Mouse (Mus musculus): ENCODE data around the gene Scml4.

Scml4 gene

DNA sequence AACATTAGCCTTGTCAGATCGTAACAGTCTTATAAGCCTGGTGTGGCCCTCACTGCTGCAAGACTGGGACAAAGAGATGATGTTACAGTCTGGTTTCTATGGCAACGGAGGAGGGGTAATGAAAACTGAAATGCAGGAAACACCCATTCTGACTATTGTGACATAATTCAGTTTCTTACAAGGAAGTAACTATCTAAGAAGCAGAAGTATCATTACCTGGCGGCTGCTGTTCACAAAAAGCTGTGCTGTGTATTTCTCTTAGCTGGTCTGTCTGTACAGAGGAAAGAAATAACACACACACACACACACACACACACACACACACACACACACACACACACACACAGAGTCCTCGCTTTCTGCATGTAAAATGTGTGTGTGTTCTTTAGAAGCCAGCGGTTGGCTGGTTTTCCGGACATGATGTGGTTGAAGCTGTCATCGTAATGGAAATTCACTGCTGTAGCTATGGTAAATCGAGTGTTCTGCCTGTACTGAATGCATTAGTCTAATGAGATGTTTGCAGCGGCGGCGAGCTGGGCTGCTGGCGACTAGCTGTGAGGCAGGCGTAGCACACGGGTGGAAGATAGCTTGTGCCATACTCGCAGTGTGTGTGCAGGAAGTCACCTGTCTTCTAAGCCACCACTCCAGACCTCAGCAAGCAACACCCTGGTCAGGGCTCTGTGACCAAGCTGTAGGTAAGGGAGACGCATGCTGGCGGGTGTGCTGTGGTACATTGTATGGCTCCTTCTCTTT lies at the start of gene Scml4:
TSS of gene Scml4 (plus strand) at position 212 of the 753 bp plus-strand sequence.
- in situ Hi-C loops (cut with MboI; ENCODE audit: unreplicated experiment in 2 of 2), result loop anchor here (5.0 kb wide), 1 partner anchor 37 kb away; no protein-coding TSS in a partner anchor

DNA sequence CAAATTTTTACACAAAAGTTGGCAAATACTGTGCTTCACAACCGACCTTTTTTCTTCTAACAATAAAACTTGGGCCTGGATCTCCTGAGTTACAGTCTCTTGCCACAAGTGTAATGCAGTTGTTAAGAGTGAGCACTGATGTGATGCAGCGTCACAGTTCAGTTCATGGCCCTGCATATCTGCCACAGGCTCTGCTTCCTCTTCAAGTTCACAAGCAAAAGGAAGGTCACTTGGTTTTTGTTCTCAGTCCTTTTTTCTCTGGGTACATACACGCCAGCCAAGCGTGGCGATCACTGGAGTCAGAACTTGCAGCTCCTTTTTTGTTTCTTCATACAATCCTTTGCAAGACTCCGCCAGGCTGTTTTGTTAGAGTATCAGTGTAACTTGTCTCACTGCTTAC lies 34.2 kb upstream of the Scml4 start:
- in situ Hi-C loops (cut with MboI; ENCODE audit: unreplicated experiment in 2 of 2), result no loop called here

DNA sequence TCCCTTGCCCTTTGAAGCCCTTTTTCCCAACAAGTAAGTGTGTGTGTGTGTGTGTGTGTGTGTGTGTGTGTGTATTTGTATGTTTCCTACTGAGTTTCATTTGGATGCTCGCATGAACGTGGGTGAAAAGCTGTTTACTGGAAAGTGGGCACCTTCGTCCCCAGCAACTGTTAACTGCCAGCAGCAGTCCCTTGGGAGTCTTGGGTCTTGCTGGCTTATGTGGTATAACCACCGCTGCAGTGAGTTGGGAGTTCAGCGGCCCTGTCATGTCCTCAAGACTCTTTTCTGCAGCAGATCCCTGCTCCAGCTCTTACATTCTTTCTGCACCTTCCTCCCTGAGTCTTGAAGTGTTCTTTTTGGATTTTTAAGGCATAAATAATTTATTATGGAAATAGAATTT lies 33.0 kb upstream of the Scml4 start:
- in situ Hi-C loops (cut with MboI; ENCODE audit: unreplicated experiment in 2 of 2), result no loop called here

GRCm38 (mm10) chr10:42830007-42830406 lies 30.2 kb upstream of the Scml4 start:
- in situ Hi-C loops (cut with MboI; ENCODE audit: unreplicated experiment in 2 of 2), result no loop called here

GRCm38 (mm10) chr10:42830409-42830808 lies 29.8 kb upstream of the Scml4 start:
- in situ Hi-C loops (cut with MboI; ENCODE audit: unreplicated experiment in 2 of 2), result no loop called here

DNA sequence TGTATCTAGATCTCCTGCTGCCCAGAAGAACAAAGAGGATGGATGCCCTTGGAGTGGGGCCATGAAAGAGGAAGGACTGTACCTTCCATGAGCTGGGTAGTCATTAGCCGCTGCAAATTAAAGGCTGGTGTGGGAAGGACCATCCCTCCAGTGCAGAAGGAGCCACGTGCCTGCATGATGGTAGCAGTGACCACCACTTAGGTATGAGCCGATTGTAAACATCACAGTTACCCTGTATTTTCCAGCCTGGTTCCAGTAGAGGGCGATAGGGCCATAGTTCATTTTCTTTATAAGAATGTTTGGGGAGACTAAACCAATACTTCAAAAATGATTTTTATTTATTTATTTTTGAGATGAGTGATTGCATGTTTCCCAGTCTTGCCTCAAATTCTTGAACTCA lies 27.5 kb upstream of the Scml4 start:
- in situ Hi-C loops (cut with MboI; ENCODE audit: unreplicated experiment in 2 of 2), result no loop called here

GRCm38 (mm10) chr10:42833871-42834727 lies 26.1 kb upstream of the Scml4 start:
- in situ Hi-C loops (cut with MboI; ENCODE audit: unreplicated experiment in 2 of 2), result no loop called here

GRCm38 (mm10) chr10:42838106-42838505 lies 22.1 kb upstream of the Scml4 start:
- in situ Hi-C loops (cut with MboI; ENCODE audit: unreplicated experiment in 2 of 2), result no loop called here

DNA sequence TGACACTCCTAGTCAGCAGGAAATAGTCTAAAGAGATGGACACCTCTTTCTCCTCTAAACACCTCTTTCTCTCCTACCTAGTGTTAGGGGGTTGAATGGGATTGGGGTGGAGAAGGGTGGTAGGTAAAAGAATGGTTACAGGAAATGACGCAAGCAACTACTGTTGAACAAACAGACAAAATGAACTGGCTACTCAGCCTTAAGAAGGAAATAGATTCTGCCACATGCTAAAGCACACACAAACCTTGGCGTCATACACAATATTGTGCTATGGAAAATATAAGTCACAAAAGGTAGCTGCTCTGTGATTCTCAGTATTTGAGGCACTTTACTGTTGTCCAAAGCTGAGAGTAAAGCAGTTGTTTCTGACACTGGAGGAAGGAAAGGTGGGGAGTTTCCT lies 21.4 kb upstream of the Scml4 start:
- in situ Hi-C loops (cut with MboI; ENCODE audit: unreplicated experiment in 2 of 2), result no loop called here

GRCm38 (mm10) chr10:42840036-42840435 lies 20.1 kb upstream of the Scml4 start:
- in situ Hi-C loops (cut with MboI; ENCODE audit: unreplicated experiment in 2 of 2), result loop anchor here (5.0 kb wide), 3 partner anchors 97 to 143 kb away; no protein-coding TSS in a partner anchor

GRCm38 (mm10) chr10:42841531-42842195 lies 18.5 kb upstream of the Scml4 start:
- in situ Hi-C loops (cut with MboI; ENCODE audit: unreplicated experiment in 2 of 2), result loop anchor here (5.0 kb wide), 3 partner anchors 96 to 144 kb away; no protein-coding TSS in a partner anchor

- in situ Hi-C loops (cut with MboI; ENCODE audit: unreplicated experiment in 2 of 2), result loop anchor here (5.0 kb wide), 3 partner anchors 95 to 145 kb away; no protein-coding TSS in a partner anchor
These were observed 17.8 kb upstream of the Scml4 start for GRCm38 (mm10) chr10:42842358-42842757.

DNA sequence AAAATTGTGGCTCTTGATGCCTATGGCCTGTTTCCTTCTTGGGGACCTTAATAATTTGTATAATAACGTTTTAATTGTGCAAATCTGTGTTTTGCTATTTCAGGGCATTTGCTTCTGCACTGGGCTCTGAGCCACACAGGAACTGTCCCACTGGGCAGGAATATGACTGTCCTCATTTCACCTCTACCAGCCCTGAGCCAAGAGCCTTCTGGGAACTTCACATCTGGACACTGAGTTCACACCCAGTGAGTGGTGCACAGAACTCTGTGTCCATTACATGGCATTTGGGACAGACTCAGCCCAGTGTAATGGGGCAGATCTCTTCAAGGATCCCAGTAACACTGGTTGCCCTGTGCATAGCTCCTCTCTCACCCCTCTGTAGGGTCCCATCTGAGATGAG lies 16.8 kb upstream of the Scml4 start:
- in situ Hi-C loops (cut with MboI; ENCODE audit: unreplicated experiment in 2 of 2), result loop anchor here (5.0 kb wide), 3 partner anchors 94 to 146 kb away; no protein-coding TSS in a partner anchor

- in situ Hi-C loops (cut with MboI; ENCODE audit: unreplicated experiment in 2 of 2), result no loop called here
These were observed 14.7 kb upstream of the Scml4 start for GRCm38 (mm10) chr10:42845480-42845879.

- in situ Hi-C loops (cut with MboI; ENCODE audit: unreplicated experiment in 2 of 2), result no loop called here
These were observed 11.7 kb upstream of the Scml4 start for GRCm38 (mm10) chr10:42848179-42849080.

DNA sequence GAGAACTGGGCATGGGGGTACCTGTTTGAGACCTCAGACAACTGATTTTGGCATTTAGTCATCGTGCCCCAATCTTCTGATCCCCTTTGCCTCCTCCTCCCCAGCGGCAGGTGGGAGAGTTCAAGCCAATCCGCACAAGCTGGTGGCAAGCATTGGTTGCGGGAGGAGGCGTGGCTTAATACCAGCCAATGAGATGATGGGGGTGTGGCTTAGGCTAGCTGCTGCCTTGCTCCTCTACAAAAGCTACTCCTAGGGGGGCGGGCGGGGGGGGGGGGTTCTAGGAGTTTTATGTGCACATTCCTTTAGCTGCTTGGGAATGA lies 11.1 kb upstream of the Scml4 start:
- in situ Hi-C loops (cut with MboI; ENCODE audit: unreplicated experiment in 2 of 2), result no loop called here

GRCm38 (mm10) chr10:42854838-42855237 lies 5.3 kb upstream of the Scml4 start:
- in situ Hi-C loops (cut with MboI; ENCODE audit: unreplicated experiment in 2 of 2), result no loop called here

DNA sequence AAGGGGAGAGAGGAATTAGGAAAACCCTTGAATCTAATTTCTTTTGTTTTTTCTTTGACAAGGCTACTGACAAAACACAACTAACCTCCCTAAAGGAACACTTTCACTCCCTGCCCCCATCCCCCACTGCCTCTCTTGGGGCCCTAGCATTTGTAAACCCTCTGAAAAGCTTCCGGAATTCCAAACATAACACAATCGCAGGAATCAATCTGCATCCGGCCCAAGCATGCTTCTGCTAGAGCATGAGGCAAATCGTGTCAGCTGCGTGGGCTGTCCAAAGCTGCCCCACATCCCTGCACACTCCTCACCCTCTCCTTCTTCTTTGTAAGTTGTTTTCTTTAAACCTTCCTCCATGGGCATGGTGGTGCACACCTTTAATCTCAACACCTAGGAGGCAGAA lies 4.9 kb upstream of the Scml4 start:
- in situ Hi-C loops (cut with MboI; ENCODE audit: unreplicated experiment in 2 of 2), result no loop called here

DNA sequence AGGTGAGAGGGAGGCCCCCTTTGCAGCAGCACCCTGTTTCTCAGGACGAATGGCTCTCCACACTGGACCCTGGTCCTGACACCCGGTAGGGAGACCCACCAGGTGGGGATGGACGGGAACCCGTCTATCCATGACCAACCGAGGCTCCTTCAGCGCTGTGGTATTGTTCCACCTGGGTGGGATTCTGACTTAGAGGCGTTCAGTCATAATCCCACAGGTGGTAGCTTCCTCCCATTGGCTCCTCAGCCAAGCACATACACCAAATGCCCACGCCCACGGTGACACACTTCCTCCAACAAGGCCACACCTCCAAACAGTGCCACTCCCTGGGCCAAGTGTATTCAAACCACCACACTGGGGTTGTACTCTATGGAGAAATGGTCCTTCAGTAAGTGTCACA lies 3.6 kb upstream of the Scml4 start:
- in situ Hi-C loops (cut with MboI; ENCODE audit: unreplicated experiment in 2 of 2), result no loop called here

GRCm38 (mm10) chr10:42857021-42857420 lies 3.1 kb upstream of the Scml4 start:
- in situ Hi-C loops (cut with MboI; ENCODE audit: unreplicated experiment in 2 of 2), result no loop called here
